Mouse (Mus musculus): Measurements from ENCODE around the gene Atmin. TPM values are rescaled to one million over a fixed set of nuclear protein-coding genes. Genes with fewer than 3 reads are reported as not detected.
A peak's percentile ranks its signal among the peaks of the same experiment; 100 is the strongest.

Gene Atmin
- polyA plus RNA-seq (2021), result 15.9 TPM

DNA sequence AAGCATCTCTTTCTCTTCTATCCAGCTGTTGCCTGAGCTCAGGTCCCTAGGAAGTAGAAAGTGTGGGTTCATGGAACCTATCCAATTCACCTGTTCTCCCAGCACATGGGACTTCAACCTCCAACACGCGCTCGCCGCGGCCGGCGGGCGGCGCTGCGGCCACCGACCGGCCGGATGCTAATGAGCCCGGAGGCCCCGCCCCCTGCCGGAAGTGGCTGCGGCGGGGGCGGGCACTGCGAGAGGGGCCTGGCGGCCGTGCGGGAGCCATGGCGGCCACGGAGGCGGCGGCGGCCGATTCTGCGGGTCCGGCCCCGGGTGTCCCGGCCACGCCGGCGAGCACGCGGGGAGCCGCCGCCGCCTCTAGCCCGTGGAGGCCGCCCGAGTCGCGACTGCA lies at the start of gene Atmin:
Gene Atmin, plus strand, starts transcription at position 233 of the 394 bp plus-strand sequence.
- DNase-seq (ENCODE audit: low read depth, low spot score) (no peak), ATAC-seq (peak; percentile 93)
- CTCF ChIA-PET, result interaction anchor here (0.8 to 1.7 kb wide), 3 partner anchors 9 to 37 kb away, joined by 3 to 6 read pairs (median 5); partner anchors contain the start of gene 1700030J22Rik
- H3K27me3 ChIP-seq, result no peaks in the 10 kb centered on the region
- peak; percentile 98 for TF ChIP-seq CTCF (IDR thresholded peaks at IDR 0.05)
- in situ Hi-C loops (cut with MboI; ENCODE audit: low pct_unique_long_range_greater_than_20kb), result loop anchor here (5.0 kb wide), 1 partner anchor 34 kb away; the partner anchor contains the start of gene 1700030J22Rik
- POLR2A ChIA-PET, result interaction anchor here (1.0 kb wide), 1 partner anchor 20 kb away, joined by 3 read pairs; no protein-coding TSS in a partner anchor

DNA sequence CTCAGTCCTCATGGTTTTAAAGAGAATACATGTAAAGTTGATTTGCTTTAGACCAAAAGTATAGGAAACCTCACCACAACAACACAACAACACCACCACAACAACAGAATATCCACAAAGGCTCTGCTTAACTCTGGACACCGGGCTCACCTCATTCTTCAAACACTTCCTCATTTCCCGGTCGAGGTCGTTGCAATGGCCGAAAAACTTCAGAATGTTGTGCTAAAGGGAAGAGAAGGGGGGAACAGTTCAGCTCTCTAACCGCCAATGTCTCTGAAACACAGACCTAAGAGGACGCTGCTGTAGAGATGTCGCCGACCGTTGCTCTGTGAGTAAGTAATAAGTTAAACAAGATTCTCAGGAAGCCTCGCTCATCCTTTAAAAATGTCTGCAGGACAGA lies 49.3 kb upstream of the Atmin start:
- no peak for ATAC-seq

DNA sequence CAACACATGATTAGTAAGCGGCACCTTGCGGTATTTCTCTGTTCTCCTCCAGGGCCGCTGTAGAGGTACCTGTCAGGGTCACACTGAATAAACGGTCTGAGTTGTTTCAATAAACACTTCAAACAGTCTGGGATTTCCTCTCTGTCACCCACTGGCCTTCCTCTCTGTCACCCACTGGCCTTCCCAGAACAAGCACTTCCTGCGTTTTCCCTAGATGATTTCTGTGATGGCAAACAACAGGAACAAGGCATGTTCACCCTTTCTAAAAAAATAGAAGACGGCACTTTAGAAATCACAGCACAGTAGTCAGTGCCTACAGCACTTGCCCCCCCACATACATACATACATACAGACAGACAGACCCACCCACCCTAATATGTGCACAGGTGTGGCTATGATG lies 47.7 kb upstream of the Atmin start:
- CTCF ChIA-PET, result interaction anchor here (1.0 kb wide), 1 partner anchor 9 kb away, joined by 4 read pairs; no protein-coding TSS in a partner anchor
- POLR2A ChIA-PET, result no interaction called here
- no peak for DNase-seq (ENCODE audit: low read depth, low spot score)
- no peak for TF ChIP-seq CTCF (IDR thresholded peaks at IDR 0.05)
- in situ Hi-C loops (cut with MboI; ENCODE audit: low pct_unique_long_range_greater_than_20kb), result no loop called here
- ATAC-seq, result no peak
- H3K27me3 ChIP-seq, result no peaks in the 10 kb centered on the region

More for the DNA sequence above, 49.3 kb upstream of the Atmin start:
- H3K27me3 ChIP-seq, result no peaks in the 10 kb centered on the region
- ChIA-PET POLR2A (no interaction called here), CTCF (no interaction called here)
- no peak for DNase-seq (ENCODE audit: low read depth, low spot score)
- in situ Hi-C loops (cut with MboI; ENCODE audit: low pct_unique_long_range_greater_than_20kb), result no loop called here
- TF ChIP-seq CTCF (IDR thresholded peaks at IDR 0.05), result no peak

DNA sequence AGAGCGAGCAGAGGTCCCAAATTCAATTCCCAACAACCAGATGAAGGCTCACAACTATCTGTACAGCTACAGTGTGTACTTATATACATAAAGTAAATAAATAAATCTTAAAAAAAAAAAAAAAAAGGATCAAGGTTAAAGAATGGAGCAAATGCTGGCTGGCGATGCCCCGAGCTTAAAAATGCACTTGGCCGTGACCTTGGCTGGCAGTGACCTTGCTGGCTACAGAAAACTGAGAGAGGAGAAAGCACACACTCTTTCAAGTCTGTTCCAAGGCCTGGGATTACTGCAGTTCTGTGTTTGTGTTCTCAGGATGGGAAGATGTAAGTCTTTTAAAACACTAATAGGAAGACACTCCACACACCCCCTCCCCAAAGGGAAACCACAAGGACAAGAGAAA lies 38.5 kb upstream of the Atmin start:
- DNase-seq (ENCODE audit: low read depth, low spot score) (no peak), ATAC-seq (no peak)
- in situ Hi-C loops (cut with MboI; ENCODE audit: low pct_unique_long_range_greater_than_20kb), result no loop called here
- no peak for TF ChIP-seq CTCF (IDR thresholded peaks at IDR 0.05)
- ChIA-PET POLR2A (no interaction called here), CTCF (interaction anchor here (1.0 to 1.9 kb wide), 4 partner anchors 9 to 17 kb away, joined by 3 to 4 read pairs (median 4); partner anchors contain the start of genes Cenpn and Cmc2)
- no peaks in the 10 kb centered on the region for H3K27me3 ChIP-seq

DNA sequence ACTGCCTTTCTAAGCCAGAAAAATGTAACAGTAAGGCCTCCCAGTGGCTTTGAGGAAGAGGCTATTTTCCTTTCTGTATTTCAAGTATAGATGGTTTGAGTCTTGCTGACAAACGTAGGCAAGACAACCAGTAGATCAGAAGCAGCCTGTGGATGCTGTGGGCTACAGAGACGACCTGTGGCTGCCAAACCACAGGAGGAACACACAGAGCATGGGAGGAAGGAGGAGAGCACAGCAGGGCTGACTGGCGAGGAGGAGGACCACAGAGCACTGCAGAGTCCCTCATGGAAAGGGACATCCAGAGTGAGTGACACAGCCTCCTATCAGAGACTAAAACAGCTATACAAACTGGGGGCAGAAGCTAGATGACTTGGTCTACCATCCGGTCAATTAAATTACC lies 37.9 kb upstream of the Atmin start:
- in situ Hi-C loops (cut with MboI; ENCODE audit: low pct_unique_long_range_greater_than_20kb), result no loop called here
- no peaks in the 10 kb centered on the region for H3K27me3 ChIP-seq
- ChIA-PET CTCF (interaction anchor here (0.7 to 1.9 kb wide), 5 partner anchors 9 to 39 kb away, joined by 3 to 4 read pairs (median 3); partner anchors contain the start of genes Cenpn and Cmc2), POLR2A (no interaction called here)
- TF ChIP-seq CTCF (IDR thresholded peaks at IDR 0.05), result no peak
- DNase-seq (ENCODE audit: low read depth, low spot score), result no peak
- ATAC-seq, result no peak

DNA sequence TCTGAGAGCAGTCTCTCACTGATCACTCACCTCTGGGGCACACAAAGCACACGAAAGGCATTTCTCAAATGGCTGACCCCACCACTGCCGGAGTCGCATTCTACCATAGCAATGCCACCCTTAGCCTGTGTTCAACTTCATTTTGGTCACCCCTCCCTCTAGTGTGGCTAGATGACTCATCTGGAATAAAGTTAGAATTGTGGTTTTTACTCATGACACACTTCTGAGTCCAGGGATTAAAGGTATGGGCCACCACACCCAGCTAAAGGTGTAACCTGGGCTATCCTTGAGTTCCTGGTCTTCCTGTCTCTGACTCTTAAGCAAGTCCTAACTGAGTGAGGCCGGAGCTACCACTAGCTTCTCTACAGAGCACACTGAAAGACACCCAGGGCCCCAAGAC lies 37.4 kb upstream of the Atmin start:
- peak; percentile 21 for ATAC-seq
- POLR2A ChIA-PET, result no interaction called here
- CTCF ChIA-PET, result interaction anchor here (0.7 to 1.9 kb wide), 4 partner anchors 15 to 39 kb away, joined by 3 to 4 read pairs (median 3); partner anchors contain the start of genes Cenpn and Cmc2
- DNase-seq (ENCODE audit: low read depth, low spot score), result no peak
- no peak for TF ChIP-seq CTCF (IDR thresholded peaks at IDR 0.05)
- in situ Hi-C loops (cut with MboI; ENCODE audit: low pct_unique_long_range_greater_than_20kb), result no loop called here
- no peaks in the 10 kb centered on the region for H3K27me3 ChIP-seq

DNA sequence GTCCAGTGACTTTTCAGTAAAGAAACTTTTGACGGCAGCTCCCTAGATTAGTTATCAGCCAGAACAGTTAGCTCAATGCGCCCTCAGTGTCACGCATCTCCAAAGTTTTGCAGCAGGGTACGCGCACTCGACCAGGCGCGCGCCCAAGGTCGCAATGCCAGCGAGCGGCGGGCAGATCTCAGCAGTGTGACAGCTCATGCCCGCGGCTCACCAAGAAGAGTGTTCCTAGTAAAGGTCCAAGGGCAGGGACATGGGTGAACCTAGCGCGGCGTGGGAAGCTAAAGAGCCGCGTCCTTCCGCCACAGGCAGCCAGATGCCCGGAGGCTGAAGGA lies 22.2 kb upstream of the Atmin start:
- H3K27me3 ChIP-seq, result no peaks in the 10 kb centered on the region
- POLR2A ChIA-PET, result no interaction called here
- no peak for TF ChIP-seq CTCF (IDR thresholded peaks at IDR 0.05)
- in situ Hi-C loops (cut with MboI; ENCODE audit: low pct_unique_long_range_greater_than_20kb), result loop anchor here (10.0 kb wide), 1 partner anchor 554 kb away; no protein-coding TSS in a partner anchor
- DNase-seq (ENCODE audit: low read depth, low spot score) (no peak), ATAC-seq (peak; percentile 58)
- CTCF ChIA-PET, result interaction anchor here (0.8 to 2.0 kb wide), 2 partner anchors 9 to 16 kb away, joined by 3 to 4 read pairs; no protein-coding TSS in a partner anchor

DNA sequence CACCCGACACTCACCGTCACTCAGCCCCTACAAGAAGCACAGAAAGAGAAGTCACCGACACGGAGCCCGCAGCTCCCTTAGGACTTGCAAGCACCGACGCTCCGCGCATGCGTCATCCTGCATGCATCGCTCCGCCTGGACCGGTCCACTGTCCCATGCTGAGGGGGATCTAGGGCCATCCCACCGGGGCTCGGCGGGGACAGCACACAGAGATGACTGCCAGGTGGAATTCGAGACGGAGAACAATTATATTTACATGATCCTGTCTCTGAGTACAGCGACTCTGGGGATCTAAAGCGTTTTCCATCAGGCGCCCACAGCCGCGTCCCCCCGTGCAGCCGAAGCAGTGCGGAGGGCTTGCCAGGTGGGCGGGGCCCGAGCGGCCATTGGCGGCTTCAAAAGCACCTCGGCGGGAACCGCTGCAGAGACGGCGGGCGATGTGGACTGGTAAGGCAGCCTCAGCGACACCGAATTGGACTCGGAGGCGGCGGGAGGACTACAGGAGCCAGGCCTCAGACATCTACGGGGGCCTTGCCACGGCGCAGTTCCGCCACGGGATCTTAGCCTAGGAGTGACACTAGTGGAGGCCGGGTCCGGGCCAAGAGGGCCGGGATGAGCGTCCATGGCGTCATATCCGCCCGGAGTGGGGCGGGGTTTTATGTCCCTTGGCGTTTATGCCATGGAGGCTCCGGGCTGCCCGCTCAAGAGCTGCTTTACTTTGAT lies 21.7 kb upstream of the Atmin start, which contains the start of the genes Cmc2 and Cenpn:
Gene Cmc2, minus strand, starts transcription at position 119 of the 723 bp plus-strand sequence.
Gene Cenpn, plus strand, starts transcription at position 394 of the 723 bp plus-strand sequence.
- DNase-seq (ENCODE audit: low read depth, low spot score) (peak; percentile 87), ATAC-seq (peak; percentile 88)
- ChIA-PET POLR2A (no interaction called here), CTCF (interaction anchor here (0.8 to 2.0 kb wide), 4 partner anchors 10 to 58 kb away, joined by 3 to 4 read pairs (median 4); no protein-coding TSS in a partner anchor)
- in situ Hi-C loops (cut with MboI; ENCODE audit: low pct_unique_long_range_greater_than_20kb), result loop anchor here (10.0 kb wide), 1 partner anchor 553 kb away; no protein-coding TSS in a partner anchor
- H3K27me3 ChIP-seq, result no peaks in the 10 kb centered on the region
- TF ChIP-seq CTCF (IDR thresholded peaks at IDR 0.05), result no peak

DNA sequence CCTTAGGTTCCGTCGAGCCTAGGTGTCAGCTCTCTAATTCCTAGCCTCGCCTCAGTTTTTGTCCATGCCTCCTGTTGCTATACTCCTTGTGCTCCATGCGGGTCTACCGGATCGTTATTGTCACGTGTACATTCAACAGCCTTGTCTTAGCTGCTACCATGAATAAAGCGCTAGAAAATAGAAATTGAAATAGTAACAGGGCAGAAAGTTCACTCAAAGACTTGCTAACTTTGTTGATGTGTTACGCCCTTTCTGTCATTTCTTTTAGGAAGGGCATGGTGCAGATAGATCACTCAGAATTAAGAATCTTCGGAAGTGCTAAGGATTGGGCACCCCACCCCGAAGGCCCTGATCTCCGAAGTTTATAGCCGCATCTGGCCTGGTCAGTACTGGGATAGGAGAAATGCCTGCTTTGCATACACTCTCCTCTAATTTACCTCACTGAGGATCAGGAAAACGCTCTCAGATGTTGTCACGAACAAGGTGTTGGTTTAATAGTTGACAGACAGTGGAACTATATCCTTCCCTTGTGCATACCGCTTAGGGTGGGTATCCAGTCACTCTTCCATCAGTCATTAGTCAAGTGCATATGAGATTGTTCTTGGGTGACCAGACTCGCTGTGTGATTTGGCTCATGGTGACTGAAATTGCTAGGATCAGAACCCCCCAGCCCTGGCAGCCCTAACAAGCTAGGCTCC lies 21.0 kb upstream of the Atmin start:
- in situ Hi-C loops (cut with MboI; ENCODE audit: low pct_unique_long_range_greater_than_20kb), result loop anchor here (10.0 kb wide), 1 partner anchor 553 kb away; no protein-coding TSS in a partner anchor
- TF ChIP-seq CTCF (IDR thresholded peaks at IDR 0.05), result no peak
- no peaks in the 10 kb centered on the region for H3K27me3 ChIP-seq
- POLR2A ChIA-PET, result no interaction called here
- CTCF ChIA-PET, result interaction anchor here (1.3 kb wide), 2 partner anchors 17 to 58 kb away, joined by 3 to 4 read pairs; no protein-coding TSS in a partner anchor
- DNase-seq (ENCODE audit: low read depth, low spot score) (no peak), ATAC-seq (no peak)

DNA sequence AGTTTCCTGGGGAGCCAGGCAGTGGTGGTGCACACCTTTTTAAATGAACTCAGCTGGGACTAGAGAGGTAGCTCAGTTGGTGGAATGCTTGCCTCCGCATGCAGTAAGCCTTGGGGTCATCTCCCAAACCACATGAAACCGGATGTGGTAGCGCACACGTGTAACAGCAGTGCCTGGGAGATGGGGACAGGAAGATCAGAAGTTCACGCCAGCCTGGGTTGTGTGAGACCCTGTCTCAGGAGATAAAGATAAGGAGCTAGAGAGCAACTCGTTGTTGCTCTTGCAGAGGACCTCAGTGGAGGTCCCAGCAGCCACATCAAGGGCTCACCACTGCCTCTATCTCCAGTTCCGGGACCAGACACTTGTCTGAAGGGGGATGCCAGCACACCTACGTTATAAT lies 19.7 kb upstream of the Atmin start:
- H3K27me3 ChIP-seq, result no peaks in the 10 kb centered on the region
- no peak for ATAC-seq
- DNase-seq (ENCODE audit: low read depth, low spot score), result no peak
- no peak for TF ChIP-seq CTCF (IDR thresholded peaks at IDR 0.05)
- in situ Hi-C loops (cut with MboI; ENCODE audit: low pct_unique_long_range_greater_than_20kb), result loop anchor here (10.0 kb wide), 1 partner anchor 551 kb away; no protein-coding TSS in a partner anchor
- ChIA-PET POLR2A (interaction anchor here (0.6 to 1.2 kb wide), 3 partner anchors 11 to 29 kb away, joined by 3 read pairs; partner anchors contain the start of gene Atmin), CTCF (interaction anchor here (1.1 kb wide), 1 partner anchor 35 kb away, joined by 3 read pairs; no protein-coding TSS in a partner anchor)
